In genomic region chr9:120014828-120015227, GRCm38 (mm10) we compare ENCODE assay signal across 31 mouse cellular contexts. TPM values are rescaled to one million over a fixed set of nuclear protein-coding genes. Genes with fewer than 3 reads are reported as not detected.
DNase-seq lines count a peak whose midpoint lies in the region; ATAC-seq and TF ChIP-seq lines count a peak whose summit lies in the region.
"Had no signal": no experiment of that assay in that cellular context is flagged by ENCODE, and none has a peak within 500 bp of the region (broad histone marks: within the 10 kb centered on the region; RNA-seq: fewer than 3 reads in every experiment).

No protein-coding gene starts in this region.

- H3K9ac ChIP-seq in heart, adult 2 months (ENCODE audit: low read depth, low read length), result no peak overlapping the region
- H3K9ac ChIP-seq in heart, embryonic 16.5 days (ENCODE audit: low read length), result no peak overlapping the region
- no peak overlapping the region for H3K9ac ChIP-seq in midbrain, embryonic 16.5 days (ENCODE audit: low read depth, low read length)
- H3K9ac ChIP-seq: embryonic facial prominence, embryonic 13.5 days; forebrain, embryonic 12.5 days; forebrain, postnatal 0 days; limb, embryonic 12.5 days; midbrain, embryonic 12.5 days; neural tube, embryonic 15.5 days; stomach, embryonic 15.5 days had no signal

- no peaks in the 10 kb centered on the region for H3K79me2 ChIP-seq in heart, adult 2 months (replicated peaks; ENCODE audit: control insufficient read depth, insufficient read depth, low read length)

- H3K4me2 ChIP-seq in heart, embryonic 16.5 days (ENCODE audit: low read depth, low read length), result no peak overlapping the region
- H3K4me2 ChIP-seq in midbrain, embryonic 16.5 days (ENCODE audit: low read length), result no peak overlapping the region
- H3K4me2 ChIP-seq: embryonic facial prominence, embryonic 13.5 days; forebrain, embryonic 12.5 days; limb, embryonic 12.5 days; liver, embryonic 11.5 days; midbrain, embryonic 12.5 days; neural tube, embryonic 15.5 days; stomach, embryonic 15.5 days had no signal

- peaks cover 3% of the 10 kb centered on the region for H3K4me1 ChIP-seq in heart, adult 2 months (ENCODE audit: control insufficient read depth, insufficient read depth, low read length)
- peaks cover 36% of the 10 kb centered on the region for H3K4me1 ChIP-seq in heart, embryonic 16.5 days (ENCODE audit: control insufficient read depth, insufficient read depth, low read length)
- H3K4me1 ChIP-seq in midbrain, embryonic 10.5 days, result peaks cover 28% of the 10 kb centered on the region
- H3K4me1 ChIP-seq in midbrain, embryonic 16.5 days (ENCODE audit: control insufficient read depth, insufficient read depth, low read length), result no peaks in the 10 kb centered on the region

- 48% methylated on average over 6 of the region's 6 CpGs for WGBS in heart, adult 2 months
- 62% methylated on average over 6 of the region's 6 CpGs for WGBS in heart, embryonic 16.5 days
- WGBS in midbrain, embryonic 10.5 days, result 77% methylated on average over 6 of the region's 6 CpGs
- 73% methylated on average over 6 of the region's 6 CpGs for WGBS in midbrain, embryonic 16.5 days

- no peak for TF ChIP-seq CTCF in heart, adult 2 months (IDR thresholded peaks at IDR 0.05)

- no peak for DNase-seq in heart, adult 2 months
- no peak for DNase-seq in heart, adult 8-10 months (ENCODE audit: low spot score)
- DNase-seq in heart, postnatal 4 days, result no peak
- DNase-seq in midbrain, embryonic 10.5 days (ENCODE audit: low spot score), result no peak
- DNase-seq in right cerebral cortex, postnatal 10 days (ENCODE audit: low spot score in 2 of 2), result no peak
- DNase-seq: adrenal gland, postnatal 25 days; cerebellum, adult 9-11 months; embryo, embryonic 11 days; forebrain, postnatal 0 days; gastrocnemius, postnatal 14 days; kidney, postnatal 25 days; liver, postnatal 0 days; lung, postnatal 36 days; retina, postnatal 1 day; right cerebral cortex, postnatal 25 days had no signal

- ATAC-seq in heart, embryonic 16.5 days (replicated peaks; ENCODE audit: extremely low read depth, insufficient read depth, low FRiP score), result no peak
- ATAC-seq in midbrain, embryonic 16.5 days, result no peak
- ATAC-seq: CD4-positive, CD25-positive, alpha-beta regulatory T cell, adult 4 months; forebrain, postnatal 0 days; hindbrain, embryonic 16.5 days; liver, postnatal 0 days had no signal

- intact Hi-C loops in heart, adult 2 months (cut with DNase I), result no loop called here

- TF ChIP-seq EP300 in heart, adult 2 months (IDR thresholded peaks at IDR 0.05; ENCODE audit: insufficient read depth, low read depth, low read length), result no peak

- no peaks in the 10 kb centered on the region for H3K9me3 ChIP-seq in heart, embryonic 16.5 days (replicated peaks; ENCODE audit: control insufficient read depth, low read length)
- no peaks in the 10 kb centered on the region for H3K9me3 ChIP-seq in midbrain, embryonic 10.5 days (replicated peaks)
- H3K9me3 ChIP-seq in midbrain, embryonic 16.5 days (replicated peaks; ENCODE audit: control insufficient read depth, low read length, poor library complexity, severe bottlenecking), result no peaks in the 10 kb centered on the region
- H3K9me3 ChIP-seq: embryonic facial prominence, embryonic 13.5 days; forebrain, embryonic 12.5 days; limb, embryonic 12.5 days; midbrain, embryonic 12.5 days; neural tube, embryonic 15.5 days; stomach, embryonic 15.5 days had no signal

- peaks cover 4% of the 10 kb centered on the region; the same call in 1 of the 2 replicates for H3K36me3 ChIP-seq in heart, adult 2 months (ENCODE audit: control insufficient read depth, insufficient read depth, low read length)
- H3K36me3 ChIP-seq in heart, embryonic 16.5 days (ENCODE audit: control insufficient read depth, insufficient read depth), result peaks cover 35% of the 10 kb centered on the region
- H3K36me3 ChIP-seq in midbrain, embryonic 10.5 days, result no peaks in the 10 kb centered on the region
- no peaks in the 10 kb centered on the region for H3K36me3 ChIP-seq in midbrain, embryonic 16.5 days (ENCODE audit: control insufficient read depth, insufficient read depth, low read length)
- H3K36me3 ChIP-seq: embryonic facial prominence, embryonic 13.5 days; forebrain, embryonic 12.5 days; limb, embryonic 12.5 days; midbrain, embryonic 12.5 days; neural tube, embryonic 15.5 days; stomach, embryonic 15.5 days had no signal

- peak overlapping the region; percentile 47 for H3K27ac ChIP-seq in heart, adult 2 months
- 0 out of 2 replicates have a peak overlapping the region, but pooled peaks have one; percentile 11 for H3K27ac ChIP-seq in heart, embryonic 16.5 days (ENCODE audit: low read length)
- 0 out of 2 replicates have a peak overlapping the region, but pooled peaks have one; percentile 33 for H3K27ac ChIP-seq in midbrain, embryonic 10.5 days (replicated peaks)
- no peak overlapping the region for H3K27ac ChIP-seq in midbrain, embryonic 16.5 days (ENCODE audit: low read length)
- H3K27ac ChIP-seq: embryonic facial prominence, embryonic 13.5 days; forebrain, embryonic 12.5 days; limb, embryonic 12.5 days; midbrain, embryonic 12.5 days; neural tube, embryonic 15.5 days; stomach, embryonic 15.5 days had no signal

- H3K27me3 ChIP-seq in heart, adult 2 months (ENCODE audit: control insufficient read depth, insufficient read depth, low read length), result no peaks in the 10 kb centered on the region
- no peaks in the 10 kb centered on the region for H3K27me3 ChIP-seq in heart, embryonic 16.5 days (ENCODE audit: control insufficient read depth, insufficient read depth, low read length)
- peaks cover 36% of the 10 kb centered on the region for H3K27me3 ChIP-seq in midbrain, embryonic 10.5 days (ENCODE audit: low read depth, poor library complexity, severe bottlenecking)
- 0 out of 2 replicates have a peak, but pooled peaks cover 3% of the 10 kb centered on the region for H3K27me3 ChIP-seq in midbrain, embryonic 16.5 days (ENCODE audit: control insufficient read depth, insufficient read depth, low read depth, low read length)
- H3K27me3 ChIP-seq: embryonic facial prominence, embryonic 13.5 days; limb, embryonic 12.5 days; stomach, embryonic 15.5 days had no signal

- no peak for TF ChIP-seq POLR2A in heart, adult 2 months (IDR thresholded peaks at IDR 0.05; ENCODE audit: insufficient read depth, low read depth, low read length)

- no peak overlapping the region for H3K4me3 ChIP-seq in heart, adult 2 months
- no peak overlapping the region for H3K4me3 ChIP-seq in heart, embryonic 16.5 days (ENCODE audit: low read length)
- H3K4me3 ChIP-seq in midbrain, embryonic 10.5 days, result no peak overlapping the region
- no peak overlapping the region for H3K4me3 ChIP-seq in midbrain, embryonic 16.5 days (ENCODE audit: low read depth, low read length)
- H3K4me3 ChIP-seq: embryonic facial prominence, embryonic 13.5 days; forebrain, embryonic 12.5 days; limb, embryonic 12.5 days; midbrain, embryonic 12.5 days; neural tube, embryonic 15.5 days; stomach, embryonic 15.5 days had no signal

RNA-seq across cellular contexts. Expression of gene Xirp1, which starts 8.6 kb away (rescaled TPM):
- total RNA-seq in heart, adult 2 months (2021), result 100 to 1,000 TPM; 118 to 133 TPM
- 55.5 and 72.8 TPM in 2 replicates for polyA plus RNA-seq in heart, adult 2 months (2012; rRNA removed)
- total RNA-seq in heart, adult 8-10 months (2022), result 100 to 1,000 TPM; 130 to 157 (median 141) TPM
- 54.9 and 56.1 TPM in 2 replicates for polyA plus RNA-seq in heart, embryonic 16.5 days (2015; fragmentation: Nextera tagmentation; extraction: Ambion mirVana)
- total RNA-seq in heart, postnatal 4 days (2021), result 100 to 1,000 TPM; 162 to 169 TPM
- not detected in 2 replicates for polyA plus RNA-seq in midbrain, embryonic 10.5 days (2016; fragmentation: Nextera tagmentation; extraction: Ambion mirVana)
- polyA plus RNA-seq in midbrain, embryonic 16.5 days (2015; fragmentation: Nextera tagmentation; extraction: Ambion mirVana), result not detected in 2 replicates
- total RNA-seq: forebrain, postnatal 0 days; granulocyte monocyte progenitor cell, adult 5-6 weeks; megakaryocyte, adult 5-6 weeks had no signal
- polyA plus RNA-seq: CD4-positive, CD25-positive, alpha-beta regulatory T cell, adult 4 months; forebrain, postnatal 0 days; hindbrain, embryonic 11.5 days; hindbrain, embryonic 16.5 days; intestine, embryonic 14.5 days; kidney, embryonic 14.5 days; midbrain, embryonic 12.5 days had no signal

RNA-seq across cellular contexts. Expression of gene Csrnp1, which starts 30.4 kb away (rescaled TPM):
- total RNA-seq in heart, adult 2 months (2021), result 10 to 100 TPM; 21.1 to 21.6 TPM
- 23.6 and 28.7 TPM in 2 replicates for polyA plus RNA-seq in heart, adult 2 months (2012; rRNA removed)
- 10 to 100 TPM; 10.9 to 32.1 (median 16.1) TPM for total RNA-seq in heart, adult 8-10 months (2022)
- polyA plus RNA-seq in heart, embryonic 16.5 days (2015; fragmentation: Nextera tagmentation; extraction: Ambion mirVana), result 6.5 and 9.4 TPM in 2 replicates
- total RNA-seq in heart, postnatal 4 days (2021), result 10 to 100 TPM; 17.4 to 17.7 TPM
- 1.9 and 2.7 TPM in 2 replicates for polyA plus RNA-seq in midbrain, embryonic 10.5 days (2016; fragmentation: Nextera tagmentation; extraction: Ambion mirVana)
- polyA plus RNA-seq in midbrain, embryonic 16.5 days (2015; fragmentation: Nextera tagmentation; extraction: Ambion mirVana), result 0.75 and 1.0 TPM in 2 replicates

RNA-seq across cellular contexts. Expression of gene Cx3cr1, which starts 54.9 kb away (rescaled TPM):
- 1 to 10 TPM; 1.2 to 3.7 TPM for total RNA-seq in heart, adult 2 months (2021)
- 4.4 and 6.4 TPM in 2 replicates for polyA plus RNA-seq in heart, adult 2 months (2012; rRNA removed)
- 1 to 10 TPM in 2 of 4 experiments, under 1 TPM in 2; 0.89 to 1.3 (median 1.1) TPM for total RNA-seq in heart, adult 8-10 months (2022)
- polyA plus RNA-seq in heart, embryonic 16.5 days (2015; fragmentation: Nextera tagmentation; extraction: Ambion mirVana), result 6.1 and 6.2 TPM in 2 replicates
- 1 to 10 TPM; 4.8 to 6.5 TPM for total RNA-seq in heart, postnatal 4 days (2021)
- polyA plus RNA-seq in midbrain, embryonic 10.5 days (2016; fragmentation: Nextera tagmentation; extraction: Ambion mirVana), result 5.9 and 6.7 TPM in 2 replicates
- 7.6 and 8.0 TPM in 2 replicates for polyA plus RNA-seq in midbrain, embryonic 16.5 days (2015; fragmentation: Nextera tagmentation; extraction: Ambion mirVana)

Comparison
In these comparisons a context has a peak if more than half of its experiments do, and no peak if none do; other contexts are left out.
1. RNA of gene Xirp1, which starts 8.6 kb away (polyA plus RNA-seq): 55.5 to 72.8 TPM in heart, adult 2 months and 54.9 to 56.1 TPM in heart, embryonic 16.5 days; not detected in midbrain, embryonic 16.5 days and not detected in midbrain, embryonic 10.5 days; every median in the first group is over 10 times any median in the second.